Mouse (Mus musculus): ENCODE data around the gene Snx29.

Snx29 gene

DNA sequence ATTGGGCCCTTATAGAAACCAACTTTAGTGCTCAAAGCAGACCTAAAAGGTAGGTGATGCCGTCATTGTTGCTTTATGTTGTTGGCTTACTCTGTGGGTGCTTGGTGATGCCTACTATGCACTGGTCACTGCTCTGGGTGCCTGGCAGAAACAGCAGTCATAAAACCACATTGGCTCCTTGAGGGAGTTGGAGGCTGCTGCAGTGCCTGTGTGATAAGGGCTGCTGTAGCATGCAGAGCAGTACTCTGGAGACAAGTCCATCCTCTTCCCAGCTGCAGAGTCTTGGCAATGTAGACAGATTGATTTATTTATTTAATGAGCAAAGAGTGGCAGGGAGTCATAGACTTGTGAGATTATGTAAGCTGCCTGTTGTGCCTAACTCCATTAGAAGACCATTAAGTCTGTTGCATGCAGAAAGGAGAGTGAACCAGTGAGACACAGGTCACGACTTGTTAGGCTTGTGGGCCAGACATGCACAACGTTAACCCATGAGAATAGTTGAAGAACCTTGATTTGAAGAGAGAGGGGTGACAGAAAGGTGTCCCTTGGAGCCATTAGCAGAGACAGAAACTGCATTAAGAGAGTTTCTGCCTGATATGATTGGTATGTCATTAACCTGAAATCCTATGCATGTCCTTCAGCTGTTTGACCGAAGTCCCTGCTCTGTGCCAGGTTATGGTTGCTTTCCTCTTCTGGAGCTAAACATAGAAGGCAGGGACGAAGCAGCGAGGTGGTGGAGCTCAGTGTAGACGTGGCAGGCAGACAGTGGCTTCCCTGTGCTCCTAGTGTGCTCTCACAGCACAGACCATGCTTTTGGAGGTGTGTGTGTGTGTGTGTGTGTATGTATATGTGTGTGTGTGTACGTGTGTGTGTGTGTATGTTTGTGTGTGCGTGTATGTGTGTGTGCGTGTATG is 267.3 kb downstream of the Snx29 start:
- DNase-seq (ENCODE audit: low read depth, low spot score): no peak

DNA sequence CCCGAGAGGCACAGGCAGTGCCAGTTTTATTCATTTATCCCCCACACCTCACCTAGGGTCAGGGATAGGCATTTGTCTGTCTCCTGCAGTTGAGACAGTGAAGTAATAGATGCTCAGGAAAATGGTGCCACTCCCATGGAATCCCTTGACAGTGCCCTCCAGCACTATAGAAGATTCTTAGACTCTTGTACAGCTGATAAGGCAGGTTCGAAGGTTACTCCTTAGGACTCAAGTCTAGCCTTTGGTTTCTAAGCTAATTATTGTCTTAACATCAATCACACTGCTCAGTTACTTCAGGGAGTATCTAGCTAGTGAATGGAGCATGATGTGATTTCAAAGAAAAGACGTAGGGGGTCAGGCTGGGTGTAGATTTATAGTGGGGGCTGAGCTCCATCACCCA is 273.9 kb downstream of the Snx29 start:
- no peak for DNase-seq (ENCODE audit: low read depth, low spot score)

DNA sequence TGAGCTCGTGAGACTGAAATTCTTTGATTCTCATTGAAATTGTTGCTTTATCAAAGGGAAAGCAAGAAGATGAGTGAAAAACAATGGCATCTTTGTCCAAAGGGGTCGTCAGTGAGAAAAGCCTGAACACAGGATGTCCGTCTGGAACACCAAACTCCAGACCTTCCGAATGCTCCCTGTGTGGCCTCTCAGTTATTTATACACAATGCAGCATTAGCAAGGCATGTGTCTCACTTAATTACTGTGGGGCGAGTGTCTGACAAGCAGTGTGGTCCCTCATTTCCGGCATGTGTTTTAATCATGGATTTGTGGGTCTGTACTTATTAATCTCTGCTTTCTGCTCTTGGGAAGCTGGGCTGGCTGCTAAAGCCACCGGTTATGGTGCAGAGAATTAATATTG is 275.1 kb downstream of the Snx29 start:
- DNase-seq (ENCODE audit: low read depth, low spot score): no peak

DNA sequence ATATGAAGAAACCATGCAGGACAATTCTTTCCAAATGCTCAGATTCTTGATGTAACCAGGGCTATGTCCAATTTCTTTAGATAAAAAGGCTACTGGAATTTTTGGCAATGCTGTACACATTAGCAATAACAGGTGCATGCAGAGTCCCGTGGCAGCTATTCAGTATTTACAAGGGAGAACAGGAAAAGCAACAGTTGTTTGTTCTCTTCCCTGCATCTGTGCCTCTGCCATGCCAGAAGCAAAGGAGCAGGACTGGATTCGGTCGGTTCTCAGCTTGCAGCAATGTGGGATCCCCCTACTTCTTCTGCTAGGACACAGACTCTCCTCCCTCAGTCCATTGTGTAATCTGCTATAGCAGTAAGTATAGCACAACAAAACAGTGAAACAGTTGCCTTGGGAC is 276.8 kb downstream of the Snx29 start:
- no peak for DNase-seq (ENCODE audit: low read depth, low spot score)

DNA sequence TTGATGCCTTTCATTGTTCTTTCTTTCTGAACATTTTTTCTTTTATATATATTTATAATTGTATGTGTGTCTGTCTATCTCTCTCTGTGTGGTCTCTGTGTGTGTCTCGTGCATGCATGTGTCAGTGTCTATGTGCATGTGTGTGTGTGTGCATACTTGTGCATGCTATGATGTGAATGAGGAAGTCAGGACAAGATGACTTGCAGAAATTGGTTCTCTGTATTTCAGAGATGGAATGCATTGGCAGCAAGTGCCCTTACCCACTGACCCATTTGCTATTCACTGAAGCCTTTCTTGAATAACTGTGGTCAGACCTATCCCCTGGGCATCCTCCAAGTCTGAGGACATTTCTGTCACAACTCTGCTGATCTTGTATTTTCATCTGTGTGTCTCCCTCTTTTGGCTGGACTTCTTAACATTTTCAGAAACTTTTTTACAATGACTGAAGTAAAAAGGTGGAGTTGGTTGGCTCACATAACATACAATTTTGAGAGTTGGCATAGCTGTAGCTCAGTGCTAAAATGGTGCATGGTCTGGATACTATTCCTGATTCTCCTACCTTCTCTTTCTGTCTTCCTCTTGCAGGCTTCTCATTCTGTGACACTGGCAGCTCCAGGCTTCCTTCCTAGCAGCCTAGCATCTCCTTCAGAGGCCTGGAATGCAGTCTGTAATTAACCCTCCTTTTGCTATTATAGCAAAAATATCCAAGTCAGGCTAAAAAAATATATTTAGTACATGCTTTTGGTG is 278.8 kb downstream of the Snx29 start:
- DNase-seq (ENCODE audit: low read depth, low spot score): no peak

DNA sequence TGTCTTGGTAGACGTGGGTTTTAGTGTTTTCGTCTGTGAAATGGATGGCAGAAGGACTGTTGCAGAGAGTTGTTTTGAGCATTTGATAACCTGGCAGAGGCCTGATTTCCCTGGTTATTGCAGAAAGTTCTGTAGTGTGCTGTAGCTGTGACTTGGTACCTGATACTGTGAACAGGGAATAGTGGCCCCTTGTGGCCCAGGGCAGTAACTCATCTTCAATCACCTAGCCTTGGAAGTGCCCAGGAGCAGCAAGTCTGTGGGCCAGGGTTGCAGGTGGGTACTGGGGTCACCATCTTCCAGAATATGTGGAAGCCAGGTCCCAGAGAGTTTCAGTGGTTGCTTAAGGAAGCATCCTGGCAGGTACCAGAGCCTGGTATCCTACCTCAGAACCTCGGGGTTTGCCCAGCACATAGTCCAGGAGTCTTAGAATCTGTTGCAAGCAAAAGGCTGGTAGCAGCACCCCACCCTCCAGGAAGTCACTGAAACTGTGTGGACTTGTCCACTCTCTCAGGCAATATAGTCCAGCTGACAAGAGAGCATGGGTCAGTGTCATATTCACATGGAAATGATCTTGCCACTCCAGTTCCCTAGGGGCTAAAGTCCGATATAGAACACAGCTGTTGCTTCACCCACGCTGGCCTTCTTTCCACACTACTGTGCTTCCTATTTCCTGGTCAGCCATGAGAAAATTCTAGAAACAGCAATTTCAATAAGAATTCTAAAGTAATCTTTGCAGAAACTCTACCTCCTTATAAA is 281.1 kb downstream of the Snx29 start:
- DNase-seq (ENCODE audit: low read depth, low spot score): no peak

DNA sequence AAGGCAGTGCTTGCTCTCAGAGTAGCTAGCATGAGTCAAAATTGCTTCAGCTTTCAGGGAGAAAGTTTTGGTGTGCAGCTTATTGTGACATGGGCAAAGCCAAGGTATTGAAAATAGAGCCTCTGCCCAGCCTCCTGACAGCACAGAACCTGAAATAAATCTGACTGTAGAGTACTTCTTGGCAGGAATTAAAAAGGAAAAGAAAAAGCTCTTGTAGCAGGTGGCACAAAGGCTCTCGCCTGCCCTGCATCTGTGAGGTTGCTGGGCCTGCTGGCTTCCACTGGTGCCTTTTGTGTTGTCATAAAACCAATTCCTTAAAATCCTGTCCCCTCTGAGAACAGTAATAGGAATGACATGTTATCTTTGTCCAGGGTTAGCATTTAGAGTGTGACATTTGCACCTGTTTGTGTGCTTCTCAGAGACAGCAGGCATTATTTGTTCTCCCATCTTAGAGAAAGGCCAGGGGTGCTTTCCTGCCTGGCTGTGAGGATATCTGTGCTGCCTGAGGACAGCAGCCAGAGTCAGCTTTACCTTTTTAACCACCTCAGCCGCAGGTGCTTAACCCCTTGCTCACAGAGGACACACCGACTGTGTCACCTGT is 289.9 kb downstream of the Snx29 start:
- no peak for DNase-seq (ENCODE audit: low read depth, low spot score)

DNA sequence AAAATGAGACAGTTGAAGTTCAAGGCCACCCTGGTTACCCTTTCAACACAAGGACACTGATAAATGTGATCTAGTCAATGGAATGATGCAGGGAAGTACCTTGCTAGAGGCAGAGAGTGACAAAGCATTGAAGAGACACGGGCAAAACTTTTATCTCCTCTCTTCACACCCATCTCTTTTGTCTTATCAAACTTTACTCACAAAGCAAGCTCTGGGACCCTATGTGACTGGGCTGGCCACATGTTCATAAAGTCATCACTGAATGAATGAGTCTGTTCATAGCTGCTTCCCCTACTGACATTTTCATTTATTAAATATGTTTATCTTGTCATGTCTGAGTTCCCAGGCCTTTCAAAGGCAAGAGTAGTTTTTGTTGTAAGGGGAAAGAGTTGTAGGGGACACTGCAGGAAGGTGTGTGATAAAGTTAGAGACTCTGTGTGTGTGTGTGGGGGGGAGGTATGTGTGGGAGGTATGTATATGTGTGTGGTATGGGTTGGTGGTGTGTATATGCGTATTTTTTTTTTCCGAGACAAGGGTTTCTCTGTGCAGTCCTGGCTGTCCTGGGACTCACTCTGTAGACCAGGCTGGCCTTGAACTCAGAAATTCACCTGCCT is 291.8 kb downstream of the Snx29 start:
- no peak for DNase-seq (ENCODE audit: low read depth, low spot score)

DNA sequence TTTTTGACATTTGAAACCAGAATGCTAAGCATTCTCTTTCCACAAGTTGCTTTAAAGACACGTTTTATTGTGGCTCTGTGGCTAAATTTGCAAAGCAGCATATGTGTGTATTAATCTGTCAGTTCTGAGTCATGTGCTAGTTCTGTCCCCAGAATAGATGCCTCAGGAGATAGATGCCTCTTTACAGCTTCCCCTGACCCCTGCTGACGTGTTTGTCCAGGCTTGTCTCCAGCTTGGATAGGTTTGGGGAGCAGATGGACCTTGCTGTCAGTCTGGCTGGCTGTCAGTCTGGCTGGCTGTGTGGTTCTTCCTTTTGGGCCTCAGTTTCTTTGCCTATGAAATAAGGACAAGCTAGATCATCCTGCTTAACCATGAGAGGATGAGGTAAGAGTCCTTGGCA is 292.9 kb downstream of the Snx29 start:
- DNase-seq (ENCODE audit: low read depth, low spot score): no peak

DNA sequence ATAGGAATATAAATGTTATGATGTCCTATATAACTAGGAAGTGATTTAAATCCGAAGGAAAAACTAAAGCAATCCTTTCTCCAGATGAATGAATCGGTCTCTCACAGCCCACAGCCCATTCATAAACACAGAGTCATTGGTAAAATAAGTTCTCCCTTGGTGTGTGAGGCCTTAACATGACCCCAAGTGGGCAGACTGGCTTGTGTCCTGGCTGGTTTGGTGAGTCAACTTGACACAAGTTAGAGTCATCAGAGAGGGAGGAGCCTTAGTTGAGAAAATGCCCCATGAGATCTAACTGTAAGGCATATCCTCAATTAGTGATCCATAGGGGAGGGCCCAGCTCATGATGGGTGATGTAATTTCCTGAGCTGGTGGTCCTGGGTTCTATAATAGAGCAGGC is 297.2 kb downstream of the Snx29 start:
- no peak for DNase-seq (ENCODE audit: low read depth, low spot score)

DNA sequence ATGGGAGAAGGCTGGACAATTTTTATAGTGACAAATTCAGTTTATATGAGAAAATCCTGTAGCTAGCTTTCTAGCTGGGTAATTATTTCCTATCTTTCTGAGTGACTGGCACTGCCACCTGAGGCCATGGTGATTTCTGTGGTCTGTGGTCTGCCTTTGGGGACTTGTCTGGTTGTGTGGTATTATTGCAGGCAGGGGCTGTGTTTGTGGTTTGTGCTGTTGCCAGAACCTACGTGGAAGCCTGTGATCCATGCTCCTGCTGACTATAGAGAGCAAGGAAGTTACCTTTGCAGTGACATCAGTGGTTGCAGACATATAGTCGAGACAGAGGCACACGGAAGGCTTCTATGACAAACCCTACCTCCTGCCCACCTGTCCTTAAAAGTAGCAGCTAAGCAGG is 298.3 kb downstream of the Snx29 start:
- DNase-seq (ENCODE audit: low read depth, low spot score): no peak

DNA sequence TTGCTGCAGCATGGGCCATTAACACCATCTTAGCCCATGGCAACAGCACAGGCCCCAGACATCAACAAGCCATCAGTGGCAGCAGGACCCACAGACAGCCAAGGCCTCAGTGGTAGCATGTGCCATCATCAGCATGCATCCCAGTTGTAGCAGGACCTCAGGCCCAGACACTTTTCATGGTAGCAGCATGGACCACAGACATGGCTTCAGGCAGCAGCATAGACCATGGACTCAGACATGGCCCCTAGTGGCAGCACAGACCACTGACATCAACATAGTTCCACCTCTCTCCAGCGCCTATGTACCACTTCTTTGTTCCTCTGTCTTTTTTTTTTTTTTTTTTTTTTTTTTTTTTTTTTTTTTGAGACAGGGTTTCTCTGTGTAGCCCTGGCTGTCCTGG is 299.0 kb downstream of the Snx29 start:
- DNase-seq (ENCODE audit: low read depth, low spot score): no peak

DNA sequence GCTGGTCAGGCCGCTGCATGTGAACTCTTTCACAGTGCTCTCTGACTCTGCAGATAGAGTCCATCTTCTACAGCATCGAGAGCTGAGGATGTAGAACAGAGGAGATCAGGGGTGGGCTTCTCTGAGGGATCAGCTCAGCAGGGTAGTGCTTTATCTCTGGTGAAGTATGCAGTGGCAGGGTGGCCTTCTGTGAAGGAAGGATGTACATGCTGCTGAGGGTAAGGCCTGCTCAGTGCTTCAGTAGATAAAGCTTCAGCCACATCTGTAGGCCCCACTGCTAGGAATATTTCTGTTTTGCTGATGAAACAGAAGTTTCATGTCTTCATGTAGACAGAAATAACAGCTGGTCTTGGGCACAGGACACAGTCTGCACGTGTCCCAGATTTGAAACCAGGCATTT is 300.3 kb downstream of the Snx29 start:
- DNase-seq (ENCODE audit: low read depth, low spot score): no peak

DNA sequence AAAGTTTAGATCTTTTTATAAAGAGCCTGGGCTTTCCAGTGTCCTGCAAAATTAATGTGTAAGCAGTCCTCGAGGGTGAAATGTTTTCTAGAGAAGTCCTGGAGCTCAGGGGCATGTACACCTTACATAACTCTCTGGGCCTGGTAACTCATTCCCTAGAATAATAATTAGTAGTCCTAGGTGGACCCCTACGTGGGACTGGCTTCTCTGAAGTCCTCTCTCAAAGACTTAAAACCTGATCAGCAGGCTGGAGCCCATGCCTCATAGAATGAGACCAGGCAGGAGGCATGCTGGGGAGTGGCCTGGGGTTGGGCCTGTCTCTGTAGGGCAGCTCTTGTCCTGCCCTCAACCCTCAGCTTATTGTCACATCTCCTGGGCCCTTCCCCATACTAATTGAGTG is 301.4 kb downstream of the Snx29 start:
- DNase-seq (ENCODE audit: low read depth, low spot score): no peak

DNA sequence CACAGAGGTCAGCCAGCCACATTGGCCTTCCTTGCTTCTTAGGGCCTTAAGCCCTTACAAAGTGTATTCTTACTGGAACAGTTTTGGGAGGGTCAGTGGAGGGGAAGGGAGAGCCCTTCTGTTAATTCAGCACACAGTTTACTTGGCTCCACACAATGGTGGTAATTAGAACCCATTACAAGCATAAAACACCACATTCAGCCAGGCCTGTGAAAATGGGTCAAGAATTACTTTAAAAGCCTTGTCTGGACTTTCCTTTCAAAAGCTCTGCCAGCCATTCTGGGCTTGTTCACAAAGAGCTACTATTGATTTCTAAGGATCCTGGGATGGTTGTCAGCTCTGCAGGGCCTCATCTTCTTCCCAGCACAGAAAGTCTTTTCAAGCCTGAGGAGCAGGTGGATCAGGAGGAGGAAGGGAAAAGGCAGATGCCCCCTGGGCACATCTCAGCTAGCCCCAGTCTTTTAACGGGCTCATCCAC is 303.3 kb downstream of the Snx29 start:
- DNase-seq (ENCODE audit: low read depth, low spot score): no peak

DNA sequence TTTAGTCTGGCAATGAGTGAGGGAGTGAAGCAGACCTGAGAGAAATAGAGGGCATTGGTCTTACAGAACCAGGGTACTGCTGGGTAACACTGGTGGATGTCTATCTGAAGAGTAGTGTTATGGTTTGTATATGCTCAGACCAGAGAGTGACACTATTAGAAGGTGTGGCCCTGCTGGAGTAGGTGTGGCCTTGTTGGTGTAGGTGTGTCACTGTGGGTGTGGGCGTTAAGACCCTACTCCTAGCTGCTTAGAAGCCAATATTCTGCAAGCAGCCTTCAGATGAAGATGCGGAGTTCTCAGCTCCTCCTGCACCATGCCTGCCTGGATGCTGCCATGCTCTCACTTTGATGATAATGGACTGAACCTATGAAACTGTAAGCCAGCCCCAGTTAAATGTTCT is 303.9 kb downstream of the Snx29 start:
- no peak for DNase-seq (ENCODE audit: low read depth, low spot score)

DNA sequence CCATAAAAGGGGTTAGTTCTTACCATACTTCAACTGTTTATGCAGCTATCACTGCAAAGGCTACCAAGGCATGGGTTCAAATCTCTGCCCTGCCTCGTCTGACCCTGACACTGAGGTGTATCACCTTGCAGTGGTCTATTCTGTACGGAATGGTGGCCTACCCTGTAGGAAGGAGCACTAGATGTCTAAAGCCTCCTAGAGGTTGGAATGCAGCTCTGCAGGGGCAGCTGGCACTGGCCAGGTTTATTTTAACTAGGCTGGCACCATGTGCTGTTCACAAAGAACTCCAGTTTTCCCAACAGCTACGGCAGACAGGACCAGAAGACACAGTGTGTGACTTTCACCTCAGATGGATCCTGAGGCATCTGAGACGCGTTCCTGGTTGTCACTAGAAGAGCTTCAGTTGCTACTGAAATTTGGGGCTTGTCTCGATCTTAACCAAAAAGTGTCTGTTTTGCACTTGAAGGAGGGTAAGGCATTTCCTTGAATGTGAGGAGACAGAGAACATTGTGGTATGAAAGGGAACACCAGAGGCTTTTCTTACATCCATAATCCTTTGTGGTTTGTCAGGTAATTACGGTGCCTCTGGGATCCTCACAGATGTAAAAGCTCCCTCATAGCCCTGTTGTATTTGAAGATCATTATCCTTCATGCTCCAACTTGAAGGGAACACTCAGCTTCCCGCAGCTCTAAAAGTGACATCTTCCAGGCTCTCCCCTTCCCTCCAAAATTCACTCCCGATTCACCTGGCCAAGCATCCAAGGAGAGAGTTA is 305.3 kb downstream of the Snx29 start:
- no peak for DNase-seq (ENCODE audit: low read depth, low spot score)

DNA sequence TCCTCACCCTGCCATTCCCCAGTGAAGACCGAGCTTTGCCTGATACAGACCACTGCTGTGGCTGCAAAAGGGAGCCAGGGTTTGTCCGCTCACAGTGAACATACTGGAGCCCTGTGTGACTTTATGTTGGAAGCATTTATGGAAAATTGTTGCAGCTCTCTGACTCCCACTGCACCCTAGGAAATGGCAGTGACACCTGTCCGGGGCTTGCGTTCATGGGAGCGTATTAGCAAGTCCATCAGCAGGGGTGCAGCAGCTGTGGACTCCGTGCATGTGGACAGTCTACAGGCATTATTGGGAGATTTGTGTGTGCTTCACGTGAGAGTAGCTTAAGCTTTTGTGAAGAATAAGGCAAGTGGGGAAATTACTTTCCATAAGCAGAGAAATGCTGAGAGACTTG is 307.0 kb downstream of the Snx29 start:
- DNase-seq (ENCODE audit: low read depth, low spot score): no peak

DNA sequence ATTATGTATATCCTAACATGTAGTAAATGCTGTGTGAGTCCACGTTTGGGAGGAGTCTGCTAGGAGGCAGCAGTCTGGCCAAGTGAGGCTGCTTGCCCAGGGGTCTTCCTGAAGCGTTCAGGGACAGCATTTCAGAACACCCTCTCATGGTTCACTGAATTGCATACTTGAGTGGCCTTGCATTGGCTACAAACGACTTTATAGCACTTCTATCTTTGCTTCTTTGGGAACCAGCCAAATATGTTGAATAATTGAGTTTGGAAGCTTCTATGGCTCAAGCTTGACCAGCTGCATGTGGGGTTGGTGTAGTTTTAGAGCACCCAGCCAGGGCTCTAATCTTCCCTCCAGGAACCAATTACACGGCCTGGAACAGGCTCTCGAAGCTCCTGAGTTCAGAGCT is 307.8 kb downstream of the Snx29 start:
- no peak for DNase-seq (ENCODE audit: low read depth, low spot score)

DNA sequence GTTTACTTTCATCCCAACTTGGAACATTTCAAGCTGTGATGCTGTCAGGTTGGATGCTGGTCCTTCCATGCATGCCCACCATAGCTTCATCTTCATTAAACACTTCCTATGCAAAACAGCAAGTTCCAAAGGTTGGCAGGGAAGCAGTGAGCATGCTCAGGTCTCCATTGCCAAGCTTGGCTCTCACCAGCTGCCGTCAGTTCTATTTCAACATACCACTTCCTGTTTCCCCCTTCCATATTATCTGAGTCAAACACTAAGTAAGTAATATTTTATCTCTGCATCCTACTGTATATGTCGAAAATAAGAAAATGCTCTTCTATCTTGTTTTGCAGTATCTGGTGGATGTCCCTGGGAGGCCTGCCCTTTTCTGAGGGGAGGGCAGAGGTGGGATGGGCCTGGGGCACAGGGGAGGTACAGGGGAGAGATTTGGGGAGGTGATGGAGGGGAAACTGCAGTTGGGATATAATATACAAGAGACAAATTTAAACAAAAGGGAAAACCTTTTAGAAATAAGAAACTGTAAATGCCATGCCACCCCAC is 309.6 kb downstream of the Snx29 start:
- DNase-seq (ENCODE audit: low read depth, low spot score): no peak
